Mouse (Mus musculus) hindbrain, embryonic 13.5 days (tissue): ENCODE measurements around the gene Elobl. TPM values are rescaled to one million over a fixed set of nuclear protein-coding genes. Genes with fewer than 3 reads are reported as not detected.

ENCODE experiments used
- ATAC-seq: fragments of 200-750 bp; cut with Nextera tagmentation; 2 replicates; pipeline ENCODE4 v1.8.0; 2017; ENCODE audit warnings: moderate TSS enrichment; ENCODE audit not compliant: low FRiP score
- H3K27ac ChIP-seq: fragments of 300-500 bp; sonication (generic); 2 replicates; pipeline ENCODE4 v1.5.1; 2015; ENCODE audit warnings: inconsistent platforms, mild to moderate bottlenecking, moderate library complexity
- H3K27me3 ChIP-seq: fragments of 300-500 bp; sonication (generic); 2 replicates; pipeline ENCODE4 v1.6.1; 2015; ENCODE audit warnings: mild to moderate bottlenecking, inconsistent platforms
- H3K36me3 ChIP-seq: fragments of 300-500 bp; sonication (generic); 2 replicates; pipeline ENCODE4 v1.6.1; 2015; ENCODE audit warnings: mild to moderate bottlenecking, inconsistent platforms
- H3K4me1 ChIP-seq: fragments of 300-500 bp; sonication (generic); replicated peaks from 2 replicates; pipeline ENCODE4 v1.6.1; 2015; ENCODE audit warnings: inconsistent platforms
- H3K4me2 ChIP-seq: fragments of 300-500 bp; sonication (generic); 2 replicates; pipeline ENCODE4 v1.6.1; 2015; ENCODE audit warnings: inconsistent platforms, mild to moderate bottlenecking, moderate library complexity
- H3K4me3 ChIP-seq: fragments of 300-500 bp; sonication (generic); 2 replicates; pipeline ENCODE4 v1.5.1; 2015; ENCODE audit warnings: mild to moderate bottlenecking, inconsistent platforms
- H3K9ac ChIP-seq: fragments of 300-500 bp; sonication (generic); 2 replicates; pipeline ENCODE4 v1.6.1; 2015; ENCODE audit warnings: mild to moderate bottlenecking, inconsistent platforms
- H3K9me3 ChIP-seq: fragments of 300-500 bp; sonication (generic); 2 replicates; pipeline ENCODE4 v1.6.1; 2016; ENCODE audit warnings: inconsistent platforms
- WGBS: fragments of 180-500 bp; shearing (Covaris S2); methylation state at CpG from one replicate; pipeline ENCODE4 v1.1.7; 2015; 5-methylcytosine and 5-hydroxymethylcytosine counted together
- polyA plus RNA-seq: library from polyadenylated mRNA; unstranded; fragments of >200 nt; fragmentation: Nextera tagmentation; extraction: Ambion mirVana; gene quantifications from 2 replicates; pipeline ENCODE4 v1.2.1, GENCODE M21; 2015

Gene Elobl
- polyA plus RNA-seq, 1 experiment from 2014 or later = not detected

GRCm38 (mm10) chr11:88926566-88926965 lies 40.2 kb downstream of the Elobl start:
- Histone ChIP-seq H3K9me3 (no peaks in the 10 kb centered on the region), H3K9ac (no peak overlapping the region), H3K27me3 (no peaks in the 10 kb centered on the region), H3K27ac (no peak overlapping the region), H3K4me3 (no peak overlapping the region), H3K4me1 (no peaks in the 10 kb centered on the region), H3K36me3 (peaks cover 39% of the 10 kb centered on the region), H3K4me2 (no peak overlapping the region)
- no peak for ATAC-seq
- 88% methylated on average over 5 of the region's 5 CpGs for WGBS

Other genes starting within 250 kb of the Elobl start
- 36.6 and 41.0 TPM in 2 replicates for gene Msi2, start 248.4 kb downstream of the Elobl start, polyA plus RNA-seq
- 26.9 and 28.6 TPM in 2 replicates for gene Akap1, start 102.3 kb downstream of the Elobl start, polyA plus RNA-seq
- gene Scpep1, start 11.5 kb downstream of the Elobl start, polyA plus RNA-seq = 24.5 and 26.0 TPM in 2 replicates
- gene Coil, start 3.3 kb upstream of the Elobl start, polyA plus RNA-seq = 26.7 and 27.3 TPM in 2 replicates
- 4.6 and 4.8 TPM in 2 replicates for gene Trim25, start 32.4 kb upstream of the Elobl start, polyA plus RNA-seq
- 14.8 and 15.6 TPM in 2 replicates for gene Dgke, start 99.9 kb upstream of the Elobl start, polyA plus RNA-seq
- not detected in 2 replicates for gene Gm525, start 106.9 kb upstream of the Elobl start, polyA plus RNA-seq